Mouse (Mus musculus) embryonic fibroblast, embryonic 13.5 days (primary cell): ENCODE measurements at regions not wholly inside any gene's neighbourhood (a gene's known extent, or its start where the extent isn't known, plus 50 kb on each side); places are given as distances from the start of the nearest gene placed in this dataset.

Experiments used
- H3K27ac ChIP-seq: 2 replicates; pipeline ENCODE4 v1.5.1; 2012; ENCODE audit warnings: low read length, control low read depth, inconsistent platforms; ENCODE audit not compliant: insufficient read depth
- H3K4me1 ChIP-seq: 2 replicates; pipeline ENCODE4 v1.6.1; 2011; ENCODE audit warnings: low read length; ENCODE audit not compliant: control insufficient read depth, insufficient read depth
- H3K4me3 ChIP-seq: 2 replicates; pipeline ENCODE4 v1.5.1; 2011; ENCODE audit warnings: mild to moderate bottlenecking, control low read depth, low read length; ENCODE audit not compliant: insufficient read depth
- CTCF ChIP-seq: IDR thresholded peaks from 2 replicates; pipeline ENCODE4 v1.5.1; 2011; ENCODE audit warnings: mild to moderate bottlenecking, control low read depth, low read length, moderate library complexity, borderline replicate concordance; ENCODE audit not compliant: insufficient read depth
- POLR2A ChIP-seq: IDR thresholded peaks from 2 replicates; pipeline ENCODE4 v1.6.1; 2011; ENCODE audit warnings: low read depth, mild to moderate bottlenecking, control low read depth, low read length, moderate library complexity

DNA sequence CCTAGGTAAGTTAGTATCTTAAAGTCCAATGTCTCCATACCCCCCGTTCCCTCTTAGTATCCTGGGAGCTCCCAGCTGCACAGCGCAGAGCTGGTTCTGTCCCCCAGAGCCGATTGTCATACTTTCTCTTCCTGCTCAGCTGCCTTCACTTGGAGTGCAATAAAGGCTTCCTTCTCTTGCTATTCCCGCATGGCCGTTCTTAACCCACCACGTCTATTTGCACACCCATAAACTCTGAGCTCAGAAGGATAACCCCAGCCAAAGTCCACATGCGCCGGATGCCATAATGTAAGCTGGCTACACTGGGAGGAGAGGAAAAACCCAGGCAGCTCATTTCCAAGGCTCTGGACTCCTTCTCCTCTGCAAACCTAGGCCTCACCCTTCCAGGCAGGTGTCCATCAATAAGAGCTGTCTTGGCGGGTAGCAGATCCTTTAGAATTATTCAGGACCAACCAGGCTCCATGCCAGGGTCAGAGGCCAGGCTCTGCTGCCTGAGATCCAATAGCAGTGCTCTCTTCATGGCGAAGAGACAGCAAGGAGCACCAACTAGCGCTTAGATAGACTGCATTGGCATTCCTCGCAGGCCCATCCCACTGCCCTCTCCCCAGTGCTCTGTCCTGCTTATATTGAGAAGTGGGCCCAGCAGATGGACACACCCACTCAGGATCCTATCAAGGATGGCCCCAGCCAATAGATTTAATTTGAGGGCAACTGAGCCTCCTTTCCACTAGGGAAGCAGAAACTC, 204.4 kb downstream of the Gm45692 start:
- H3K4me3 ChIP-seq, result no peak overlapping the region
- no peak overlapping the region for H3K27ac ChIP-seq
- TF ChIP-seq CTCF (no peak), POLR2A (no peak)
- no peaks in the 10 kb centered on the region for H3K4me1 ChIP-seq

DNA sequence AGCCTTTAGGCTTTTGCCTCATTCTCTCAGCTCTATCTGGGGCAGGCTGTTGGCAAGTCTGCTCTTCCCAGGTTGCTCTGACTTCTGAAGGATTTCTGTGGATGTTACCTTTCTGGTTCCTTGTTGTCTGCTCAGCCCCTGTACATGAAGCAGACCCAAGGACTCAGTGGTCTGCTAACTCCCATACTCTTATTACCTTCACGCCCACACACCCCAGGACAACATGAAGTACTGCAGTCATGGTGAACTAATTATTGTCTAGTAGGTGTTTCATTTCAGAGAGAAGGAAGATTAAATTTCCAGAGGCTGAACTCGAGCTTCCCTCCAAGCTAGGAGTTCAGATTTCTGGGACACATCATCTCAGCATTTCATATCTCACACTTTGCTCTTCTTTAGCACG, 205.3 kb downstream of the Gm45692 start:
- H3K27ac ChIP-seq, result no peak overlapping the region
- H3K4me3 ChIP-seq, result no peak overlapping the region
- TF ChIP-seq POLR2A (no peak), CTCF (no peak)
- no peaks in the 10 kb centered on the region for H3K4me1 ChIP-seq

DNA sequence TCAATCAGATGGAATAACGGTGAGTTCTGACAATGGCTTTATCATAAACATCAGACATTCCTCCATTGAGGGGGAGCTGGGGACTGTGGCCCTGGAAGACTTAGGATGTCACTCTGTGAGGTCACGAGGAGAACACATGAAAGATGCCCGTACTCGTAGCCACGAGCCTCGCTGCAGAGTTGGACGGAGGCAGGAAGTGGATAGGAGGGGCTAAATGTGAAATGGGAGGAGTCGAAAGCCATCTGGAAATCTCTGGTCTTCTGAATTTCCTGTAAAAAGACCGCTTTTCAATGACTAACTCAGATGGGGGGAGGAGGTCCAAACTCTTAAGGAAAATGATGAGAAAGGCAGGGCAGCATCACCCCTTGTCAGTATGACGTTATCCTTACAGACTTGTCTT, 210.5 kb downstream of the Gm45692 start:
- TF ChIP-seq CTCF, result no peak
- TF ChIP-seq POLR2A, result no peak
- H3K27ac ChIP-seq, result no peak overlapping the region
- H3K4me3 ChIP-seq, result no peak overlapping the region
- H3K4me1 ChIP-seq, result no peaks in the 10 kb centered on the region

DNA sequence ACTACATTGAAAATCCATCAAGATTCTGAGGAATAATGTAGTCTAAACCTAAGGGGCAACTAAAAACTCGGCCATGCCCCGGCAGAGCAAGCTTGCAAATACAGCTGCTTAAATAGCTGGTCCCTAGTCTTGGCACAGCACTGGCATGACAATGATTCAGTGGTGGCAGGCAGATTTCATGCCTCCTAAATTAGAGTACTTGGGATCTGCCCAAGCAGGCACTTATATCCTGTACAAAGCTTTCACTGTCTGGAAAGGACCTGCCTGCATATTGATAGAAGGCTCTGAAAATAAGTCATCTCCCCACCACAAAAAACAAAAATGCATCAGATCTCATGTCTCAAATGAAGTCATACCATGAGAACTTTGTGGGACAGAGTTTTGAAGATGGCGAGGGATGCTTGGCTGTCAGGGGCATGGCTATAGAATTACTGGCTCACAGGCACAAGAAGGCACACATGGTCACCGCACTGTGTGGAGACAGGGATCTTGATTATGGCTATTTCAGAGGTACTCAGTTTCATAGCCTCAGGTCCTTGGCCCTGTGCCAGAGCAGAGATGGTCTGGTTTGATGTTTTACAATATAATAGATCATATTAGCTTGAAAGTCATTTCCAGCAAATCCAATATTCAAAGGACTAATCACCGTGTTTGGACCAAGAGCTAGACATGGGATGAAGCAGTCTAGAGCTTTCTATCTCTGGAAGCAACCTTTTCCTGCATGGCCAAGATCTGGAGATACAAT, 217.7 kb downstream of the Gm45692 start:
- TF ChIP-seq CTCF (no peak), POLR2A (no peak)

DNA sequence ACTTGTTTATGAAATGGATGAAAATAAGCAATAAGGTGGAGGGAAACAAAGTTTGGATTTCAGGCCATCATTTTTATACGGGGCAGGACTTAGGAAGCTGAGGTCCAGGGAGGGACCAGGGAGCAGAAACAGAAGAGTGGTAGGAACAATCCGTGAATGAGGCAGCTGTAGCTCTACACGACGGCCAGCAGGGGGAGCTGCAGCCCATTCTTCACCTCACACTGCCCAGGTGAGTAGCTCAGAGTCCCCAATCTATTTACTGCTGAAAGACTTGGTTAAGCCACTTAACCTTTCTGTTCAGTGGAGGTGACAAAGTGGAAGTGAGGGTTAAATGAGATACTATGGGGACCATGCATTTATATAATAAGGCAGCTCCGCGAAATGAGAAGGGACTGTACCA, 225.7 kb downstream of the Gm45692 start:
- Histone ChIP-seq H3K4me3 (no peak overlapping the region), H3K27ac (no peak overlapping the region), H3K4me1 (no peaks in the 10 kb centered on the region)
- TF ChIP-seq POLR2A (no peak), CTCF (peak; percentile 96)

More for the DNA sequence above, 217.7 kb downstream of the Gm45692 start:
- H3K27ac ChIP-seq, result no peak overlapping the region
- H3K4me1 ChIP-seq, result no peaks in the 10 kb centered on the region
- H3K4me3 ChIP-seq, result no peak overlapping the region

DNA sequence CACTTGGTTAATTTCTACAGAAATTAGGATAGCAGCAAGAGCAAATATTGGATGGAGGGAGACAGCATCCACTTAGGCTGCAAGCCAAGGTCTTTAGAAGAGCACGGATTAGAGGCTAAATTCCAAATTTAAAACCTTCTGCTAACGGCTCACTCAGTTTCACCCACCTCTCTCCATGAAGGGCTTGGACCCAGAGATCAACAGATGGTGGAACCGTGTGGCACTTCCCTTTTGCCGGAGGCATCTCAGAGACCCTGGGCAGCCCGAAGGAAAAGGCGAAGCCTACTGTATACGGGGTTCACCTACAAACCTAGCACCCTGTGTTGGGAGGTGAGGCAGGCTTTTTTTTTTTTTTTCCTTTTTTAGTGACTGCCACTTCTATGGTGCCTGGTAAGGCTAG, 229.9 kb downstream of the Gm45692 start:
- TF ChIP-seq POLR2A (no peak), CTCF (no peak)
- H3K4me1 ChIP-seq, result 0 out of 2 replicates have a peak, but pooled peaks cover 2% of the 10 kb centered on the region
- H3K27ac ChIP-seq, result no peak overlapping the region
- no peak overlapping the region for H3K4me3 ChIP-seq

DNA sequence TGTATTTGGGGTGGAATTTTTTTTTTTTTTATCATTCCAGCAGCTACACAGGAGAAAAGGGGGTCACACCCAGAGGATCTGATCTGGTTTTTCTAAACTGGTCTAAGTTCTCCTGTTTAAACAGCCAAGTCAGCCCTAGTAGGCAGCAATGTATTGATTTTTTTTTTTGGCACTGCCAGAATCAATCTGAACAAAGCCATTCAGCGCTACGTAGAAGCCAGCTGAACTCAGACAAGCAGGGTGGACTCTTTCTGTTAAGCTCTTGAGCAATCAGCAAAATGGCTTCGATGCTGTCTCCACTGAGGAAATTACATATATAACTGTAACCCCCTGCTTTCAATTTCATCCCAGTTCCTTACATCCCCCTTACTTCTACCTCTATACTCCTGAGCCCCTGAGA, 230.5 kb downstream of the Gm45692 start:
- Histone ChIP-seq H3K4me3 (no peak overlapping the region), H3K27ac (no peak overlapping the region), H3K4me1 (0 out of 2 replicates have a peak, but pooled peaks cover 2% of the 10 kb centered on the region)
- TF ChIP-seq POLR2A (no peak), CTCF (no peak)

DNA sequence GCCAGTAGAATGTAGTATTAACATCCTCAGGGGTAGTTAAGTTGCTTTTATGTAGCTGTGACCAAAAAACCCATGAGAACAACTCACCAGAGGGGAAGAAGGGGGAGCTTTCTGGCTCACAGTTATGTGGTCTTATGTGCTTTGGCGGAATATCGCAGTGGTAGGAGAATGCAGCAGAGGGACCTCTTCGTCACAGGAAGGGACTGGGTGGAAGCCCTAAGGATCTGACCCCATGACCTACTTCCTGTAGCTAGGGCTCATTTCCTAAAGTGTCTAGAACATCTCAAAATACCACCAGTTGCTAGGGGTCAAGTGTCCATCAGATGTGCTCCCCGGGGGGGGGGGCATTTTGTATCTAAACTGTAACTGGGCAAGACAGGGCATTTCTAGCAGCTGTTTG, 231.3 kb downstream of the Gm45692 start:
- H3K4me3 ChIP-seq, result no peak overlapping the region
- no peak overlapping the region for H3K27ac ChIP-seq
- TF ChIP-seq POLR2A (no peak), CTCF (no peak)
- 0 out of 2 replicates have a peak, but pooled peaks cover 2% of the 10 kb centered on the region for H3K4me1 ChIP-seq

DNA sequence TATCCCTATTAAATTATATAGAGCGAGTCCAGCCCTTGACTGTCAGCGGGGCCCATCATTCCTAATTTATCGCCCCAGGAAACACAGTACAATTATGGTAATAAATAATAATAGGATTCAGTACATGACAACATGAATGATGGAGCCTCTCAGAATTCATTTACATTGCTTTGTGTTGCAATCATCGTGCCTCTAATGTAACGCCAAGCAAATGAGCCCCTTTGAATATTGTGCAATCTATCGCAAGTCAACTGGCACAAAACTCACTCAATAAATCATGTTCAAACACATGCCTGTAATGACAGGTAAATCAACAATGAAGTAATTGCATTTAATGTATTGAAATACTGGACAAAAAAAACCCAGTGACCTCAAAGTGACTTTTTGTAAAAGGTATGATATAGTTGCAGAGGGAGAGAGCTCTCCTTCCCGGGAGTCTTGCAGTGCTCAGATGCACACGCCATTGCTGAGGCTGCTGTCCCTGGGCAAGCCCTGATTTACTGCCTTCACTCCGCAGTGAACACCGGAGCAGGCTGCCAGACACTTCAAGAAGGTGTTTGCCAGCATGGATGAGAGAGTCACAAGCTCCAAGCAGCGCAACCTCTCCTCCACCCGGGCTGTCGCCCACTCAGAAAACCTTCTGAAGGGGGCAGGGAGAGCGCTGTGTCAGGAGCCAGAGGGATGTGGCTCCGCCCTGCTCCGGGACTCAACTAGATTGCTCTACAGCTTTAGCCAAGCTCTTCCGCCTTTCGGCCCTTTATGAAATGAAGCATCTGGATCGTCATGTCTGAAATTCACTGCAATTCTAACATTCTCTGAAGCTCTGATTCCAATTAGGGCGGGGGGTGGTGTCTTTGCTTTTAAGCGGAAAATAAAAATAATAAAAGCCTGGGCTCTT, 232.6 kb downstream of the Gm45692 start:
- H3K4me3 ChIP-seq, result peak overlapping the region; percentile 13; the same call in 1 of the 2 replicates
- 0 out of 2 replicates have a peak, but pooled peaks cover 2% of the 10 kb centered on the region for H3K4me1 ChIP-seq
- 0 out of 2 replicates have a peak, but pooled peaks have one; percentile 30 for TF ChIP-seq POLR2A
- TF ChIP-seq CTCF, result no peak
- peak overlapping the region; percentile 58 for H3K27ac ChIP-seq
